Mouse (Mus musculus) thymus, adult 2 months (tissue): Measurements from ENCODE around the gene Gm38392. TPM values are rescaled to one million over a fixed set of nuclear protein-coding genes. Genes with fewer than 3 reads are reported as not detected.
A peak's percentile ranks its signal among the peaks of the same experiment; 100 is the strongest.

ENCODE experiments used
- DNase-seq: peaks from one replicate; pipeline ENCODE4 v3.0.0; 2021
- H3K27ac ChIP-seq: fragments of 200-500 bp; 2 replicates; pipeline ENCODE4 v1.5.1; 2012; ENCODE audit warnings: low read length, control low read depth; ENCODE audit not compliant: control insufficient read depth, insufficient read depth
- H3K27me3 ChIP-seq: fragments of 200-500 bp; 2 replicates; pipeline ENCODE4 v1.6.1; 2012; ENCODE audit warnings: mild to moderate bottlenecking, low read length, moderate library complexity, mixed read lengths; ENCODE audit not compliant: control insufficient read depth, insufficient read depth
- H3K36me3 ChIP-seq: fragments of 200-500 bp; 2 replicates; pipeline ENCODE4 v1.6.1; 2012; ENCODE audit warnings: mild to moderate bottlenecking, low read length, moderate library complexity; ENCODE audit not compliant: control insufficient read depth, insufficient read depth
- H3K4me1 ChIP-seq: fragments of 200-500 bp; replicated peaks from 2 replicates; pipeline ENCODE4 v1.6.1; 2012; ENCODE audit warnings: low read length; ENCODE audit not compliant: control insufficient read depth, insufficient read depth
- H3K4me3 ChIP-seq: fragments of 200-500 bp; 2 replicates; pipeline ENCODE4 v1.5.1; 2012; ENCODE audit warnings: mild to moderate bottlenecking, low read length, control low read depth, moderate library complexity; ENCODE audit not compliant: control insufficient read depth, insufficient read depth
- CTCF ChIP-seq: fragments of 200-500 bp; IDR thresholded peaks from 2 replicates; pipeline ENCODE4 v1.5.1; 2012; ENCODE audit warnings: mild to moderate bottlenecking, control low read depth, low read length, moderate library complexity, borderline replicate concordance; ENCODE audit not compliant: control insufficient read depth, poor library complexity, insufficient read depth; ENCODE audit errors: extremely low read depth
- POLR2A ChIP-seq: fragments of 200-500 bp; IDR thresholded peaks from 2 replicates; pipeline ENCODE4 v1.6.1; 2012; ENCODE audit warnings: mild to moderate bottlenecking, low read length, control low read depth, moderate library complexity; ENCODE audit not compliant: control insufficient read depth, poor library complexity, insufficient read depth; ENCODE audit errors: extremely low read depth
- WGBS: fragments of 180-500 bp; shearing (Covaris S2); methylation state at CpG from one replicate; pipeline ENCODE4 v1.1.7; 2018; 5-methylcytosine and 5-hydroxymethylcytosine counted together
- polyA plus RNA-seq: library from polyadenylated mRNA; depleted of rRNA; stranded (reverse); fragments of >200 nt; gene quantifications from 2 replicates; pipeline ENCODE4 v1.2.3, GENCODE M21; 2012

Gene Gm38392
- polyA plus RNA-seq, 1 experiment: 0.11 TPM

- H3K4me3 ChIP-seq: no peak overlapping the region
- H3K27me3 ChIP-seq: no peaks in the 10 kb centered on the region; the same call in 1 of the 2 replicates
- no peak for DNase-seq
- WGBS: 83% methylated on average over 6 of the region's 6 CpGs
- TF ChIP-seq POLR2A (no peak), CTCF (no peak)
- no peaks in the 10 kb centered on the region for H3K4me1 ChIP-seq
- H3K27ac ChIP-seq: no peak overlapping the region
- H3K36me3 ChIP-seq: no peaks in the 10 kb centered on the region
Measured at GRCm38 (mm10) chr3:88255950-88256349, 31.1 kb downstream of the Gm38392 start.

- H3K27ac ChIP-seq: no peak within 1 kb of the TSS
- H3K4me3 ChIP-seq: 0 out of 2 replicates have a peak within 1 kb of the TSS, but pooled peaks have one; percentile 17
- DNase-seq: no peak
- WGBS: 1% methylated on average over 34 of the region's 34 CpGs
- no peaks in the 10 kb centered on the region for H3K4me1 ChIP-seq
- TF ChIP-seq CTCF (no peak), POLR2A (no peak)
- H3K36me3 ChIP-seq: no peaks in the 10 kb centered on the region
- no peaks in the 10 kb centered on the region; the same call in 1 of the 2 replicates for H3K27me3 ChIP-seq
Measured at GRCm38 (mm10) chr3:88254268-88254926, 32.6 kb downstream of the Gm38392 start, which contains the start of gene Rhbg. Gene Rhbg, minus strand, starts transcription at chr3:88254709.

- 90% methylated on average over 6 of the region's 6 CpGs for WGBS
- Histone ChIP-seq H3K27me3 (no peaks in the 10 kb centered on the region; the same call in 1 of the 2 replicates), H3K4me3 (no peak overlapping the region)
Measured at GRCm38 (mm10) chr3:88252739-88253138, 34.3 kb downstream of the Gm38392 start.

GRCm38 (mm10) chr3:88248406-88248805 is 38.6 kb downstream of the Gm38392 start:
- no peak for DNase-seq
- Histone ChIP-seq H3K27me3 (no peaks in the 10 kb centered on the region; the same call in 1 of the 2 replicates), H3K27ac (no peak overlapping the region), H3K4me1 (no peaks in the 10 kb centered on the region), H3K36me3 (no peaks in the 10 kb centered on the region), H3K4me3 (no peak overlapping the region)
- no peak for TF ChIP-seq CTCF
- 84% methylated on average over 11 of the region's 11 CpGs for WGBS

More at GRCm38 (mm10) chr3:88252739-88253138, 34.3 kb downstream of the Gm38392 start:
- TF ChIP-seq CTCF (no peak), POLR2A (no peak)
- H3K27ac ChIP-seq: no peak overlapping the region
- no peaks in the 10 kb centered on the region for H3K4me1 ChIP-seq
- no peaks in the 10 kb centered on the region for H3K36me3 ChIP-seq
- DNase-seq: no peak

- no peak for TF ChIP-seq CTCF
- no peak for TF ChIP-seq POLR2A
- Histone ChIP-seq H3K36me3 (no peaks in the 10 kb centered on the region), H3K4me3 (no peak overlapping the region), H3K27ac (no peak overlapping the region), H3K27me3 (no peaks in the 10 kb centered on the region; the same call in 1 of the 2 replicates), H3K4me1 (no peaks in the 10 kb centered on the region)
- DNase-seq: no peak
- WGBS: 84% methylated on average over 9 of the region's 9 CpGs
Measured at GRCm38 (mm10) chr3:88247666-88248065, 39.3 kb downstream of the Gm38392 start.

GRCm38 (mm10) chr3:88245811-88246210 is 41.2 kb downstream of the Gm38392 start:
- Histone ChIP-seq H3K27ac (no peak overlapping the region), H3K4me1 (no peaks in the 10 kb centered on the region), H3K4me3 (no peak overlapping the region), H3K27me3 (no peaks in the 10 kb centered on the region; the same call in 1 of the 2 replicates), H3K36me3 (no peaks in the 10 kb centered on the region)
- TF ChIP-seq CTCF: peak; percentile 96
- TF ChIP-seq POLR2A: no peak
- DNase-seq: peak; percentile 70
- 14% methylated on average over 13 of the region's 13 CpGs for WGBS
